Comparison of ENCODE assay signal across 24 mouse cellular contexts in the genomic region with DNA sequence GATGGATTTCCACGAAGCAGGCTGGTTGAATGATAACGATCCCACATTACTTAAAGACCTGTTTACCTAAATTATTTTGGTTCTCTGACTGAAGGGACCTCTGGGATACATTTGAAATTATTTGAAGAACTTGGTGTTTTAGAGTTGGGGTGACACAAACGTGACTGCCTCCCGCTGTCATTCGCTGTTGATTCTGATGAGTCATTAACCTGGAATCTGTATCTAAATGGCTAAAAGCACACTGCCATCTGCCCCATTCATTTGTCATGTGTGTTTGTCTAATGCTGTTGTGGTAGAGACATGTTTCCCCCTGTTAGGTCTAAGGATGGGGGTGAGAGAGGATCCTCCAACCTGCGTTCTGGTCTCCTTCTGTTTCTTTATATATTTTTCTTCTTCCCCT.
"Had no signal": no experiment of that assay in that cellular context is flagged by ENCODE, and none has a peak within 500 bp of the region (broad histone marks: within the 10 kb centered on the region; RNA-seq: fewer than 3 reads in every experiment).

No protein-coding gene starts in this region.

- H3K36me3 ChIP-seq: heart, embryonic 15.5 days; hindbrain, embryonic 13.5 days; hindbrain, embryonic 15.5 days; limb, embryonic 10.5 days had no signal

- H3K27ac ChIP-seq: heart, adult 2 months; heart, embryonic 13.5 days; heart, embryonic 15.5 days; hindbrain, embryonic 13.5 days; hindbrain, embryonic 15.5 days; hindbrain, postnatal 0 days; kidney, embryonic 15.5 days; kidney, postnatal 0 days; limb, embryonic 10.5 days; limb, embryonic 12.5 days; liver, embryonic 14.5 days had no signal

- H3K27me3 ChIP-seq: heart, embryonic 13.5 days; heart, embryonic 15.5 days; hindbrain, embryonic 13.5 days; hindbrain, embryonic 15.5 days; kidney, embryonic 15.5 days; limb, embryonic 12.5 days had no signal

- H3K4me1 ChIP-seq: hindbrain, embryonic 13.5 days; hindbrain, embryonic 15.5 days had no signal

- H3K4me3 ChIP-seq: heart, adult 2 months; heart, embryonic 13.5 days; heart, embryonic 15.5 days; hindbrain, embryonic 13.5 days; hindbrain, embryonic 15.5 days; kidney, embryonic 15.5 days; limb, embryonic 10.5 days; limb, embryonic 12.5 days had no signal

- DNase-seq: gastrocnemius, postnatal 14 days; gastrocnemius, postnatal 36 days; heart, adult 11 months; heart, adult 2 months; heart, postnatal 14 days; heart, postnatal 36 days; kidney, adult 11 months; kidney, adult 2 months; kidney, adult 9 months; kidney, postnatal 14 days; kidney, postnatal 36 days; layer of hippocampus, adult 9-11 months; layer of hippocampus, postnatal 36 days; liver had no signal
